Mouse (Mus musculus) gastrocnemius, postnatal 14 days (tissue): Measurements from ENCODE around the gene Lpin1. TPM values are rescaled to one million over a fixed set of nuclear protein-coding genes. Genes with fewer than 3 reads are reported as not detected.
A peak's percentile ranks its signal among the peaks of the same experiment; 100 is the strongest.

ENCODE experiments used
- DNase-seq: peaks from one replicate; pipeline ENCODE4 v3.0.0; 2021; ENCODE audit warnings: mixed read lengths
- intact Hi-C: fragments of 180-260 bp; cut with DNase I; formaldehyde crosslinking; loops from one replicate; pipeline ENCODE4 v1.15.1; 2025; ENCODE audit warnings: low total_unique reads
- total RNA-seq, 2 experiments: library from RNA; stranded (reverse); gene quantifications; 2 replicates each; pipeline ENCODE4 v1.2.3; 2021

Gene Lpin1
- total RNA-seq, 2 experiments from 2014 or later: 46.2 to 117 TPM

DNA sequence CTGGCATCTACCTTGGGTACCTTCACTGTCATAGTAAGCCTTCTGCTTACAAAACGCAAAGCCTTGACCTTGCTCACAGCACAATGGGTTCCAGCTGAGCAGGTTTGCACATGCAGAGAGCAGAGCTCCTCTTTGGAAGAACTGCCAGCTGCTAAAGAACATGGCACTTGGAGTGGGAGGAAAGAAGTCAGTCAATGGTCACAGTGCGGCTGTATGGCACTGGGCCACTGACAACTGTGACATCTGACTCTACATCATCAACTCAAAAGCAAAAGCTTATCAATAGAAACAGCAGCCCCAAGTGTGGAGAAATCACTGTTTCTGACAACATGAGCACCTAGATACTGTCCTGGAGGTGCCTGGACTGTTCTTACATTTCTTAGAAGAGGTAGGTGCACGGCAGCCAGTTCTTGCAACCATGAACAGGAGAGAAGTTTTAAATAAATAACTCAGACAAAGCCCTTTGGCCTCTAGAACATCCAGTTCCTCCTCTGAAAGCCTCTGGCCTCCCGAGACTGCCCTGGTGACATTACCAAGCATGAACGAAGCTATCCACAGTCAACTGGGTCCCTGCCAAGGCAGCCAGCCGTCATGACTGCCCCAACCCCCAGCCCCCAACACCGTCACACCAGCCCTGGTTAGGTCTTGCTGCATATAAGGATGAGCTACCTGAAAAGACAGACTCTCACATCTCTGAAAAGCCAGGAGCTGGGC, 19.5 kb upstream of the Lpin1 start:
- intact Hi-C loops: loop anchor here (5.0 kb wide), 1 partner anchor 63 kb away; no protein-coding TSS in a partner anchor

DNA sequence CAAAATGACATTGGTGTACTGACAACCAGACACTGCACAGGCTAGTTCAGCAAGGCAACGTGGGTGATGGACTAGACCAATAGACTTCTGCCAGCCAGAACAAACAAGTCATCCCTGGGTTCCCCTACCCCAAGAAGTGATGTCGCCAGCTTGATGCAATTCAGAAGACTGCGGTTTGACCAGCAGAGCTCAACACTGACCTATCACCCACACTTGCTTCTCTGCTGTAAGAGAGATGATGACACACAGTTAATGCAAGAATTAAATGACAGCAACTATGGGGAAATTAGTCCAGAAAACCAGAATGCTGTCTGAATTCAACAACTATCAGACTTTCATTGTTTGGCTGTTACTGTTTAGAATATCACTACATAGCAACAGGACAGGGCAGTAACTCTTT, 9.5 kb upstream of the Lpin1 start:
- DNase-seq: no peak
- intact Hi-C loops: no loop called here

More for the DNA sequence above, 19.5 kb upstream of the Lpin1 start:
- peak; percentile 16 for DNase-seq

DNA sequence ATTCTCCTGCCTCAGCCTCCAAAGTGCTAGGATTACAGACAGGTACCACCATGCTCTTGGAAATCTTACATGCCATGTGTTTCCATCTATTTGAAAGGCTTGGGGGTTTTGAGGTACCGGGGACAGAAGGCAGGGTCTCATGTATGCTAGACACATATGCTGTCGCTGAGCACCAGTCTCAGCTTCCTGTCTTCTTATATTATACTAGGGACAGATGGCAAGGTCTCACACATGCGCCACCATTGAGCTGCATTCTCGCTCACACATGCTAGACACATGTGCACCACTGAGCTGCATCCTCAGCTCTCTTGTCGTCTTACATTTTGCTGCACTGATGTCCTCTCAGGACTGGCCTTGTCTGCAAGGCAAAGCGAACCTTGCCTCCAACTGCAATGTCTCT, 8.7 kb upstream of the Lpin1 start:
- intact Hi-C loops: no loop called here
- DNase-seq: no peak

DNA sequence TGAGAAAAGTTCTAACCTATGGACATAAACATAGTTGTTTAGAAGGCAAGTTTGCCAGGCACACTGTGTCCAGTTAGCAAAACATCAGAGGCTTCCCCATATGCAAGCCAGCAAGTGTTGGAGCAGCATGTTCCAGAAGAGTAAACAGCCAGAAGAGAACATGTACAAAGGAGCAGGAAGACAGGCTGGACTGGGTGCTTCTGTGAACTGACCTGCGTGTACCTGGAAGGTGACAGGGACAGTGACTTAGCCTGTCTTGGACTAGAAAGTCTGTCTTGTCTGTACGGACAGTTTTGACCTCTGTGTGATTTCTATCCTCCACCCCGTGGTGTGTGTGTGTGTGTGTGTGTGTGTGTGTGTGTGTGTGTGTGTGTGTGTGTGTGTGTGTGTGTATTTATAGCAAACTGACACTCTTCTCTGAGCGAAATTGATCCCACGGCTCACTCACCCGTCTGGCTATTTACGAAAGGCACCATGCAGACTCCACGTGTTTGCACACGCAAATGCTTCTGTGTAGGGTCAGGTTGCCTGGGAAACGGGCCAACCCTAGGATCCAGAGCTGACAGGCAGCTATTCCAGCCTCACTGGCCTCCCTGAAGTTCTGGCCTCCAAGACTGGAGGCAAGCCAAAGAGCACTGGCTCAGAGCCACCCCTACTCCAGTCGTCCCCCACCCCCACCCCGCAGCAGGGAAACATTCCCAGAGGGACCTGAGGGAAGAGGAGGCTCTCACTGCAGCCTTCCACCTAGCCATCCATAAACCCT, 7.9 kb upstream of the Lpin1 start:
- peak; percentile 86 for DNase-seq
- intact Hi-C loops: no loop called here

DNA sequence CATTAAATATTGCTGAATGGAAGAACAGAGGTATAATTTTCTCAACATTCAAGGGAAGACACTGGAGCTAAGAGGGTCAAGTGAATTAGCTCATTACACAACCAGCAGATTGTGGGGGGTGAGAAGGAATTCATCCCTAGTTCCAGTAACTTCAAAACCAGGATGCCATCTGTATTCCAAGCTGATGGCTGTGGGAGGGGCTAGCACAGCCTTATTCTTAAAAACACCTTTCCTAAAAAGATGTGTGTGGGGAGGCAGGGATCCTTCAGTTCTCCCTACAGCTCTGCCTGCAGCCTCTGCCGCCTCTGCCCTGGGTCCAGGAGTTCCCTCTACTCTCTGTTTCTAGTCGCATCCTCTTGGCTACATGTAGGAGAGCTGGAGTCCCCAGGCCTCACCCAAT, 5.0 kb upstream of the Lpin1 start:
- DNase-seq: no peak
- intact Hi-C loops: no loop called here

DNA sequence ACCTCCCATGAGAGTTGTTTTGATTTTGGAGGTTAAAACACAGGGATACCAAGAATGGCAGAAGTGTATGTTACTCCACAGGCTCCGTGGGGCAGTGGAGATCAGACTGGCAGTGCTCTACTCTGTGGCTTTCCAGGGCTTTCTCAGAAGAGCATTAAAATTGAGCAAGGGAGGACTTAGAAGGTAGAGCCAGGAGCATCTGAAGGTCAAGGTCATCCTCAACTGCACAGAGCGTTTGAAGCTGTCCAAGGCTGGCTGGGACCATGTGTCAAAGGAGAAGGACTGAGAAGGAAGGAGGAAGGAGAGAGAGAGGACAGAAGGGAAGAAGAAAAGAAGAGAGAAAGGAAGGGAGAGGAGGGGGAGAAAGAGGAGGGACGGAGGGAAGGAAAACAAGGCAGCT, 3.8 kb upstream of the Lpin1 start:
- intact Hi-C loops: no loop called here
- DNase-seq: no peak

DNA sequence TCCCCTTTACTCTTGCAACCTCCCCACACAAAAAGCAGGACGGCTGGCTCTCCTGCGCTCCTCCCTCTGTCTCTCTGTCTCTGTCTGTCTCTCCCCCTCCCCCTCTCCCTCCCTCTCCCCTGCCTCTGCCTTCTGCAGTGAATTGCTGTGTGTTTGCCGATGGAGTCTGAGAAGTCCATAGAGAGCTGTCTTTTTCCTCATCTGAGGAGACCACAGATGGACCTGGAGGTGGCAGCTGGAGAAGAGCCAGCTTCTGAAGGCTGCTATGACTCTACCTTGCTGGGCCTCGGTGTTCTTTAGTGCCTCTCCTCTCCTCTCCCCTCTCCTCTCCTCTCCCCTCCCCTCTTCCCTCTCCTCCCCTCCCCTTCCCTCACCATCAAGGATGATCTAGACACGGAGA, 5.1 kb downstream of the Lpin1 start:
- intact Hi-C loops: no loop called here
- DNase-seq: no peak

DNA sequence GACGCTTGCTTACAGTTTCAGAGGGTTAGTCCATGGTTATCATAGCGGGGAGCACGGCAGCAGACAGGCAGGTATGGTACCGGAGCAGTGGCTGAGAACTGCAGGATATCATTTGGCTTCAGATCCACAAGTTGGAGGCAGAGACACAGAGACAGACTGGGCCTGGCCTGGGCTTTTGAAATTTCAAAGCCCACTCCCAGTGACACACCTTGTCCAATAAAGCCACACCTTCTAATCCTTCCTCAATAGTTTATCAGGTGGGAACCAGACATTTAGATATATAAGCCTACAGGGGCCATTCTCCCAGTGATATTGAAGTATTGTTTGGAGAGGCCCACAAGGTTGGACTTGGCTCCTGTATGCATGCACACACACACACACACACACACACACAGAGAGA, 8.5 kb downstream of the Lpin1 start:
- no peak for DNase-seq
- intact Hi-C loops: no loop called here

DNA sequence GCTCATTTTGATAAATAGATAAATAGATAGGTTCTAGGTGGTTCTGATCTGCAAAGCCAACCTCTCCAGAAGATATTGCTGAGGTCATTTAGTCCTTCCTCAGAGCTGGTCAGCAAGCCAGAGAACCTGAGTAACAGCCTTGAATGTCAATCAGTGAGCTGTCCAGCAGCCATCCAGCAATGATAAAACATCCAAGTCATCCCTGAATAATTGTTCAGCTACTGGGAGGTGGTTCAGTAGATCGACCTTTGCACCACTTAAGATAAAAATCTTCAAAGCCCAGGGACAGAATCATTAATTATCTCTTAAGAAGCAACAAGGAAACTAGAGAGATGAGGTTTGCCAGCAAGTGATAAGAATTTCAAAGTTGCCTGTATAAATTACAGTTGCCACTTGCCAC, 10.4 kb downstream of the Lpin1 start:
- intact Hi-C loops: no loop called here

DNA sequence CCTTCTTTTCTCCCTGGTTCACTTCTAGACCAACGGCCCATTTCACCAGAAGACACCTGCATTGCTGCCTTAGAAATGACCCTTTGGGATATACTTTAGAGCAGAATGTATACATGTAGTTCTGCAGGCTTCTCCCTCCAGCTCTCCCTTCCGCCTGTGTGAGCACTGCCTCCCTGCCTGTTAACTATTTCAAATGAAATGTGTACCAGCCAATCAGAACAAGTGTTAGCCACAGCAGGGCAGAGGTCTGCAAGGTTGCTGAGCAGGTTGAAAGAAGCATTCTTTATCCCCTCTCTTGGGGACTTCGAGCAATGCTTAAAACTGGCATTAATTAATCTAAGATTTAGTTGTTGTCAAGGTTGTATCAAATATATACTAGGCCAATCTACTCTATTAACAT, 11.4 kb downstream of the Lpin1 start:
- no peak for DNase-seq
- intact Hi-C loops: no loop called here

More for the DNA sequence above, 10.4 kb downstream of the Lpin1 start:
- DNase-seq: no peak

DNA sequence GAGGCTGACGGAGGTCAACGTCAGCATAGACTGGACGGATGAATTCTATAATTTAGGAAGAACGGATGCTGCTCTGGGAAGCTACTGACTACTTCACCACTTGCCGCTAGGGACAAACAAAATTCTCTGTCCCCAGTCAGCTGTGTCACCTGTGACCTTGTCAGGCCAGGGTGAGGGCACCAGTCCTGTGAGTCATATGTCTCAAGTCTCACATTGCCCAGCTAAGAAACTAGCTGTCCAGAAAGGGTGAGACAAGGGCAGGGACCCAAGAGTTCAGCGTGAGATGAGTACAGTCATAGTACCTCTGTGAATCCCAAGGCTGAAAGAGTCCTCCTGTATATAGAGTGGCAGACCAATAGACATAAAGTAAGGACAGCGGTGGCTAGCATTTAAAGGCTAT, 17.0 kb downstream of the Lpin1 start:
- DNase-seq: no peak
- intact Hi-C loops: no loop called here

DNA sequence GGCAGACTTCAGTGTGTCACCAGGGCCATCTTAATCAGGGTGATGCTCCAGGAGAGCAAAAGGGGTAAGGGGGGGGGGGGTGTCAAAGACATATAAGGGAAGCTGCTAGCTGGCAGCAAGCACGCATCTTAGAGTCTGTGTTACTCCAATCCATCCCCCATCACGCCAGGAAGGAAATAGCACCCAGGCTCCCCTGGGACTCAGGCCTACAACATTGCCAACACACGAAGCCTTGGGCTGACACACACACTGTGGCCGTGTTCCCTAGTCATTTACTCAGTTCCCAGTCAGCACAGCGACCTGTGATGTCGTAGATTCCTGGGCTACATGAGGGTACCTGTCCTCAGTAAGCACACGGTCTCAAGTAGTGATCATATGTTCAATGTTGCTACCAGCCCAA, 17.8 kb downstream of the Lpin1 start:
- intact Hi-C loops: no loop called here
- no peak for DNase-seq

DNA sequence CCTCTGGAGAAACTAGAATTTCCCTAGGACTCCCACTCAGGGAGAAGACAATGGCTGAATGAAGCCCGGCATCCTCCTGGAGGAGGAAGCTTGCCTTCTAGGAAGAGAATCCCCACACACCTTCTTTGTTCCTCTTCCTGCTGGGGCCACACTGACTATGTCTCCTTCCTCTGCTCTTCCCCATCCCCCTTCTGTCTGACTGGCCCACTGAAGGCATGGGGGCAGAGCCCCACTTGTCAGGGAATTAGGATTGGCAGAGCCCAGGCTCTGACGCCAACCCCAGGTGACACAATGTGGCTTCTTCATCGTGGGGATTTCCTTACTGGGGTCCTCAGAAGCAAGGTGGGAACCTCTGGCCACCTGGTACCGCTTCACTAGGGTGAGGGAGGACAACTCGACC, 18.3 kb downstream of the Lpin1 start:
- no peak for DNase-seq
- intact Hi-C loops: no loop called here

DNA sequence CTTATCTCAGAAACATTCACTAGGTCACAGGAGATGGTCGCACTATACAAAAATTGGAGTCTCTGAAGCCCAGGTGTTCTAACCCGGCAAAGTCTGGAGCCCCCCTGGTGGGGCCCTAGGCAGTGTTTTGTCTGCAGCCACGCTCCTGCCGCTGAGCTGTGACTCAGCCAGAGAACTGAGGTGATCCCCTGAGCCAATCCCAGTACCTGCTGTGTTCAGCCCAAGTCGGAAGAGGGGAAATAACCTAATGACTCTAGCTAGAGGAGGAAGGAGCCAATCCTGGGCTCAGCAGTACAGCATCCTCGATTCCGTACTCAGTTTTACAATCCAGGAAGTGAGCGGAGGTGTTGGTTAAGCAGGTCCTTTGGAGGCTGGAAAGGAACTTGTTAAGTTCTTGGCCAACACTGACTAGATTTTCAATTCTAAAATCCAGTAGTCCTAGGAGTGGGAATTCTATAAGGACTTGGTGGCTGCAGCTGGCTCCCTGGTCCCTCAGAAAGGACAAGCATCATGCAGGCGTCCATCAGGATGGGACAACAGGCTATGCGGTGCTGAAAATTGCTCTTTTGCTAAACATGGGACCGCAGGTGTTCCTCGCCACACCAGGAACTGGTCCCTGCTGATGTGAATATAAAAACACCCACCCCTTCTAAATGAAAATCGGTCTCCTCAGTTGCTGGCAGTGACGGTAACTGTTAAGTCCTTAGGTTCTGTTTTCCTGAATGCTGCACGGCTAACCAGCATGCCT, 19.1 kb downstream of the Lpin1 start:
- intact Hi-C loops: no loop called here
- DNase-seq: peak; percentile 81

DNA sequence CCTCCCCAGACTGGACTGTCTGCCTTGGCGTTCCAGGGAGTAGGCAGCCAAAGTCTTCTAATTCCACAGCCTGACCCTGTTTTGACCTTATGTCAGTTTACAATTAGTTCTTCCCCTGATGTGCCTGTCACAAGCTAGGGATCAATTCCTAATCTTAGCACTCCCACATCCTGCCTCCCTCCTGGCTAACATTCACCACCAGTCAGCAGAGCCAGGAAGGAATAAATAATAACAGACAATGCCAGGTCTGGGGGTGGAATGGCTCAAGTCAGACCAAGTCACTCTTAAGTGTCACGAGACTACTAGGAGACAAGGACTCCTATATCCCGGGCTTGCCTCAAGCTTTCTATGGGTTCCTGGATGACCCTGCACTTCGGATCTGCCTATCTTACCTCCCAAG, 20.8 kb downstream of the Lpin1 start:
- no peak for DNase-seq
- intact Hi-C loops: no loop called here

DNA sequence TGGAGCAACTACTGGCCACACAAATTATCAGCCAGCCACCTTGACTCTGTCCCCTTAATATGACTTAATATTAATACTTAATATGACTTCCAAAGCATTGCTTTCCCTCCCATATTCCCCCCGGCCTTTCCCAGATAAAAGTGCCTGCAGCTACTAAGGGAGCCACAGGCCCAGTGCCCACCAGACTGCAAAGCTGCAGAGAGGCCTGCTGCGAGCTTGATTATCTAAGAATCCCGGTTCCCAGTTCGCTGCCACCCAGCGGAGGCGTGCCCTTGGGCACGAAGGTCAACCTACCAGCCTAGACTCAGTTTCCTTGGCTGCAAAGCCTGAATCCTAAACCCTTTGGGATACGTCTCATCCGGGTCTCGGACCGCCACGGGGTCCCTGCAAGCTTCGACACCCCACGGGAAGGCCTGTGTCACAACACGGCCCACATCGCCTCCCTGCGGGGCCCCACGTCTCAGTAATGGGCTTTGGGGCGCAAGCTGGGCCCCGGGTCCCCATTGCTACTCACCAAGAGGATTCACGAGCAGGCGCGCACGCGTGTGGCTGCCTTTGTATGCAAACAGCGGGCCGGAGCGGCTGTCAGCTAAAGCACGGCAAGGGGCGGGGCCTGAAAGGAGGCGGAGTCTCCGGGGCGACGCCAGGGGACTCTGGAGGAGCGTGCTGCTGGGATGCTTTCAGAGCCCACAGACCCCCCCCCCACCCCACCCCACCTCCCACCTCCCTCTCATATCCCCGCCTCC, 21.4 kb downstream of the Lpin1 start:
- intact Hi-C loops: no loop called here
- peak; percentile 93 for DNase-seq

DNA sequence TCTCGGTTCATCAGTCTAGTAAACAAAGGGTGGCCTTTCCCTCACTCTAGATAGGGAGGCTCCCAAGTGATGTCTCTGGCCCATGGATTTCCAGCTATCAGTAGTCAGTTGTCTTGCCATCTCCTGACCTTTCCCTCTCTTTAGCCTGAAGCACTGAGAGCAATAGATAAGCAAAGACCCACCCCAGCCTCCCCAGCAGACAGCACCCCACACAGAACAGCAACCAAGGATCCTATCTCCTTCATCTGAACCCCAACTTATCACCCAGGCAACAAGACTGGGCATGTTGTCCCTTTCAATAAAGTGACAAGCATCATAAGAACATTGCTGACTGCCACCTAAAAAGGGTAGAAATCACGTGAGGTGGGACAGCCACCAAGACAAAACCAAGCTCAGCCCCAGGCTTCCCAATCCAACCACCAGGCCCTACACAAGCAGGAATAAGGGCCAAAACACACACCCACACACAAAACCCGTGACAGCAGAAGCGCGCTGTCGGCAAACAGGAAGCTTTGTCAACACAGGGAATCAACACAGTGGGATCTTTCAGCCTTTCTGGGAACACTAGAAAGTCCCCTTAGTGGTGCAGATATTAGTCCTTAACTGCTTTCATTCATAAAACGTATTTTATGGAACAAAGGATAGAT, 22.2 kb downstream of the Lpin1 start:
- no peak for DNase-seq
- intact Hi-C loops: no loop called here

DNA sequence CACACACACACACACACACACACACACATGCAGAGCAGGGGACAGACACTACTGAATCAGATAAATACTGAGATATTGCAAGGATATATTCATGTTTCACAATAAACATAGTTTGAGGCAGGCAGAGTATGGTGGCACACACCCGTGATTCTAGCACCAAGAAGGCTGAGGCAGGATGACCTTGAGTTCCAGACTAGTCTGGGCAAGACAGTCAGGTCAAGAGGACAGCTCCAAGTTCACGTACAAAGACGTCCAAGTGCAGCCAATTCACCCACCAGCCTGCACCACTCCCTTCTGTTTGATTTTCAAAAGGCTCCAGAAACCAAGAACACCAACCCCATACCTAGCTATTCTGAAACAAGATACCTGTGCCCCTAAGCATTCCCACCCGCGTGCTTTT, 23.0 kb downstream of the Lpin1 start:
- no peak for DNase-seq
- intact Hi-C loops: no loop called here

DNA sequence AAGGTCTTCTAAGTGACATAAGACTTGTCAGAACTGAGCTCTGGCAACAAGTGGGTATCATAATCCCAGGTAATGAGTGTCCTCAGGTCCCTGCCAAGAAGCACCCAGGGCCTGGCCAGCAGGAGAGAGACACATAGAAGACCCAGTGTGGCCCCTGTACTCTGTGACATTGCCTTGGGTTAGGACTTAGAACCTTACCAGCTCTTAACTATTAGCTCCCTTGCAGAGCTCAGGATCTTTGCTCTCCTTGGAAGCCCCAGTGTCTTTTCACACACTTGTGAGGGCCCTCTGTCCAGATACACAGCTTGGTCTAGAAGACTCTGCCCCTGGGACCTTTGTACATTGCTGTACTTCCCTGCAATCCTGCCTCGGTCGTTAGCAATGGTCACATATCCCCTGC, 23.7 kb downstream of the Lpin1 start:
- intact Hi-C loops: no loop called here
- DNase-seq: no peak
